ENCODE assay signal across 8 mouse cellular contexts in genomic region chr11:60935975-60936373, GRCm38 (mm10). TPM values are rescaled to one million over a fixed set of nuclear protein-coding genes. Genes with fewer than 3 reads are reported as not detected.
DNase-seq lines count a peak whose midpoint lies in the region; ATAC-seq lines count a peak whose summit lies in the region.
"Had no signal": no experiment of that assay in that cellular context is flagged by ENCODE, and none has a peak within 500 bp of the region (broad histone marks: within the 10 kb centered on the region; RNA-seq: fewer than 3 reads in every experiment).

No protein-coding gene starts in this region.

- no peak for DNase-seq in heart, adult 11 months
- DNase-seq in 416B (ENCODE audit: low read depth) (peak; percentile 63), MEL-GATA-1-ER (ENCODE audit: extremely low read depth, low read depth) (peak; percentile 57)
- no peak for DNase-seq in retina, embryonic 14.5 days (ENCODE audit: low spot score)
- no peak for DNase-seq in natural killer cell, adult 2 months (ENCODE audit: low spot score in 2 of 2)
- DNase-seq: cerebellum, adult 9-10 months had no signal

- ATAC-seq in heart, embryonic 15.5 days (replicated peaks; ENCODE audit: insufficient number of reproducible peaks, insufficient read depth, low FRiP score, low read depth), result no peak
- ATAC-seq in liver, embryonic 15.5 days (ENCODE audit: insufficient read depth), result no peak

- H3K9me3 ChIP-seq in heart, embryonic 15.5 days (replicated peaks), result no peaks in the 10 kb centered on the region
- no peaks in the 10 kb centered on the region for H3K9me3 ChIP-seq in liver, embryonic 15.5 days (replicated peaks)

- peaks cover 74% of the 10 kb centered on the region for H3K4me1 ChIP-seq in heart, embryonic 15.5 days (replicated peaks)
- H3K4me1 ChIP-seq in liver, embryonic 15.5 days (replicated peaks), result peaks cover 88% of the 10 kb centered on the region

- H3K27ac ChIP-seq in heart, embryonic 15.5 days, result peak overlapping the region; percentile 51; the same call in 1 of the 2 replicates
- H3K27ac ChIP-seq in liver, embryonic 15.5 days (replicated peaks), result peak overlapping the region; percentile 98

- no peaks in the 10 kb centered on the region for H3K27me3 ChIP-seq in heart, embryonic 15.5 days
- H3K27me3 ChIP-seq in liver, embryonic 15.5 days, result no peaks in the 10 kb centered on the region

- WGBS in heart, embryonic 15.5 days, result 65% methylated on average over 4 of the region's 4 CpGs
- 40% methylated on average over 4 of the region's 4 CpGs for WGBS in liver, embryonic 15.5 days (ENCODE audit: insufficient replicate concordance)

- no peak overlapping the region for H3K9ac ChIP-seq in heart, embryonic 15.5 days
- peak overlapping the region; percentile 57 for H3K9ac ChIP-seq in liver, embryonic 15.5 days

- 0 out of 2 replicates have a peak overlapping the region, but pooled peaks have one; percentile 7 for H3K4me3 ChIP-seq in heart, embryonic 15.5 days
- peak overlapping the region; percentile 53 for H3K4me3 ChIP-seq in liver, embryonic 15.5 days (replicated peaks)

- peak overlapping the region; percentile 31; the same call in 1 of the 2 replicates for H3K4me2 ChIP-seq in heart, embryonic 15.5 days
- H3K4me2 ChIP-seq in liver, embryonic 15.5 days, result peak overlapping the region; percentile 83

- H3K36me3 ChIP-seq in heart, embryonic 15.5 days, result no peaks in the 10 kb centered on the region
- peaks cover 46% of the 10 kb centered on the region for H3K36me3 ChIP-seq in liver, embryonic 15.5 days (replicated peaks)

RNA-seq across cellular contexts. Expression of gene Map2k3, which starts 4.1 kb away (rescaled TPM):
- polyA plus RNA-seq in heart, embryonic 15.5 days (2015; fragmentation: Nextera tagmentation; extraction: Ambion mirVana), result 53.3 and 76.0 TPM in 2 replicates
- polyA plus RNA-seq in liver, embryonic 15.5 days (2015; fragmentation: Nextera tagmentation; extraction: Ambion mirVana), result 142 and 165 TPM in 2 replicates

RNA-seq across cellular contexts. Expression of gene Natd1, which starts 21.4 kb away (rescaled TPM):
- 11.9 and 22.3 TPM in 2 replicates for polyA plus RNA-seq in heart, embryonic 15.5 days (2015; fragmentation: Nextera tagmentation; extraction: Ambion mirVana)
- 13.2 and 14.8 TPM in 2 replicates for polyA plus RNA-seq in liver, embryonic 15.5 days (2015; fragmentation: Nextera tagmentation; extraction: Ambion mirVana)

RNA-seq across cellular contexts. Expression of gene Tmem11, which starts 56.9 kb away (rescaled TPM):
- 52.1 and 63.2 TPM in 2 replicates for polyA plus RNA-seq in heart, embryonic 15.5 days (2015; fragmentation: Nextera tagmentation; extraction: Ambion mirVana)
- polyA plus RNA-seq in liver, embryonic 15.5 days (2015; fragmentation: Nextera tagmentation; extraction: Ambion mirVana), result 26.7 and 28.7 TPM in 2 replicates

Comparison
In these comparisons a context has a peak if more than half of its experiments do, and no peak if none do; other contexts are left out.
1. DNase-seq: peak in 416B (single experiment) and MEL-GATA-1-ER (single experiment); none in heart, adult 11 months (single experiment), retina, embryonic 14.5 days (single experiment) and natural killer cell, adult 2 months (0 of 2).